Mouse (Mus musculus) frontal cortex, postnatal 14 days (tissue): ENCODE data around the gene Chchd2.
A peak's percentile ranks its signal among the peaks of the same experiment; 100 is the strongest.
"Not testable (repeated sequence)": the region's sequence is repeated elsewhere in the genome, so short reads cannot be mapped to it uniquely, and the experiment has no call there.

Source experiments
- DNase-seq, 2 experiments: peaks; one replicate each; pipeline ENCODE4 v3.0.0; 2022; ENCODE audit warnings: low spot score in 2 of 2

Gene Chchd2

GRCm38 (mm10) chr5:129886911-129887636 is at the start of gene Chchd2:
Gene Chchd2, minus strand, starts transcription at chr5:129887470.
- peak; percentile 89 to 95 for DNase-seq

DNA sequence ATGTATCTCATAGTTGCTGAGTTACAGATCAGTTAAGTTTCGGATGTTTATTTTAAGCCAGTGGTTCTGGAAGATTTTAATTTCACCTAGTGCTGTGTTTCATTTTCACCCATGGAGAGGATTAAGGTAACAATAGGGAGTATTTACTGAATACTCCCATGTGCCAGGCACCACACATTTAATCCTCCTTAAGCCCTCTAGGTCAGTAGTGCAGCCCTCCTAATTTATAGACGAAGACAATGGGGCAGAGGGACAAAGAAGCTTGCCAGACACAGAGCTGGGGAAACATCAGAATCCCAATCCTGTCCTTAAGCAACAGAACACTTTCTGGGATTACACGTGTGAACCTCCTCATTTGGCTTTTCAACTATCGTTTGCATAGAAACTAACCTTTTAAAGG is 49.7 kb upstream of the Chchd2 start:
- DNase-seq, result no peak

DNA sequence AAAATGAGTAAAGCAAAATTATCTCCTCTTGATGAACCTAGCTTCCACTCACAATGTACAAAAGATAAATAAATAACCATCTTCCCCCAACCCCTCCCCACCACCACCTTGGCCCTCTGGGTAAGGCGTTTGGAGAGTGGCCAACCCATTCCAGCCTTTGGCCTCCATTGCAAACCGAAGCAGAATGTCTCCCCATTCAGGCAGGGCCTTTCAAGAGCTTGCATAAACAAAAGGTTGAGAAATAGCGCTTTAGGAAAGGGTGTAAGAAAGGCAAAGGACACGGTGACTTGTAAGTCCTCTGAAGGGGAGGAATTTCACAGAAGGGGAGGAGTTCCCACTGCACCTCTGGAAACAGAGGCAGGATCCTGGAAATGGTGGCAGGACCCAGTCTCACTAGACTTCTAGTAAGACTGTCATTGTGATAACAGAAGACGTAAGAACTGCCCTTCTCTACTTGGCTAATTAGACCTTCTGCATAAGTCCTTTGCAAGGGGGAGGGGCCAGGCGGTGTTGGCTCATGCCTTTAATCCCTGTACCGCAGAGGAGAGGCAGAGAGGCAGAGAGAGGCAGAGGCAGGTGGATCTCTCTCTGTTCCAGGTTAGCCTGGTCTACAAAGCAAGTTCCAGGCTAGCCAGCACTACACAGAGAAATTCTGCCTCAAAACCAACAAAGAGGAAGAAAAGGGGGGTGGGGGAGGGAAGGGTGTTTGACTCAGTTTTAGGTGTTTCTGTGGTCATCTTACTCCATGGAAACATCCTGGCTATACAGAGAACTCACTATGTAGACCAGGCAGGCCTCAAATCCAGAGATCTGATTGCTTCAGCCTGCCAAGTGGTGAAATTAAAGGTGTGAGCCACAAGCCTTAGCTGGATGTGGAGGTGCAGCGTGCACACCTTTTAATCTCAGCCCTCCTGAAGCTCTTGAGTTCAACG is 42.9 kb upstream of the Chchd2 start:
- DNase-seq, result no peak

DNA sequence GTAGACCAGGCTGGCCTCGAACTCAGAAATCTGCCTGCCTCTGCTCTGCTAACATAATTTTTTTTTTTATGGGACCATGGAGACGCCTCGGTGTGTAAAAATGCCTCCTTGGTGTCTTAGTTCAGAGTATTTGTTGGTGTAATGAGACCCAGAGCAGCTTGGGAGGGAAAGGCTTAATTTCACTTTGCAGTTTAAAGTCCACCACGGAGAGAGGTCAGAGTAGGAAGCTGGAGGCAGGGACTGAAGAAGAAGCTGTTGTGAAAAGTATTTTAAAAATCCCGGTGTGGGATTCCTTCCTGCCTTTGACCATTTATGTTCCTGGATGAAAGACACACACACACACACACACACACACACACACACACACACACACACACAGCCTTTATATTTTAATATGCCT is 38.7 kb upstream of the Chchd2 start:
- no peak for DNase-seq

GRCm38 (mm10) chr5:129924820-129925452 is 37.7 kb upstream of the Chchd2 start:
- DNase-seq, result no peak

DNA sequence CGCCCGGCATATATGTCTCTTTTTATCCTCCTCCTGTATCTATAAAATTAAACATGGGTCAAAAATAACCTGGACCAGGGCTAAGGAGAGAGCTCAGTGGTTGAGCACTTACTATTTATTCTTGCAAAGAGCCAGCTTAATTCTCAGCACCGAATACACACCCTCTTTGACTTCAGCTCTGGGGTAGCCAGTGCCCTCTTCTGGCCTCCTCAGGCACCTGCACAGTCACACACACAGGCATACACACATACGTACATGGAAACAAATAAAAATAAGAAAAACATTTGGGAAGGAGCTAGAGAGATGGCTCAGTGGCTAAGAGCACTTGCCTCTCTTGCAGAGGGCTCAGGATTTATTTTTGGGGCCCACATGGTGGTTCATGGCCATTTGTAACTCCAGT is 34.7 kb upstream of the Chchd2 start:
- DNase-seq, result no peak

DNA sequence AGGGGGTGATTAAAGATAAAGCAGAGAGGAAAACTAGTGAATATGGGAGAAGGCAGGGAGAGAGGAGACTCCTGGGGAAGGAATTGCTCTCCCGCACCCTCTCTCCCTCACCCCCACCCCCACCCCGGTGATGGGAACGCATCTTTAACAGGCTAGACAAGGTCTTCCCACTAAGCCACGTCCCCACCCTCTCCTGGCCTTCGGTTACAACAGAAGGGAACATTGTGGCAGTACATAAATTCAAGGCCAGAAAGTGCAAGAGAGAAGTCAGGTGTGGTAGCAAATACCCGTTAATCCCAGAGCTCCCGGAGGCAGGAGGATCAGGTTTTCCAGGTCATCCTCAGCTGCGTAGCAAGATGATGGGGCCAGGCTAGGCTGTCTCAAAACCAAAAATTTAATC is 32.0 kb upstream of the Chchd2 start:
- no peak for DNase-seq

DNA sequence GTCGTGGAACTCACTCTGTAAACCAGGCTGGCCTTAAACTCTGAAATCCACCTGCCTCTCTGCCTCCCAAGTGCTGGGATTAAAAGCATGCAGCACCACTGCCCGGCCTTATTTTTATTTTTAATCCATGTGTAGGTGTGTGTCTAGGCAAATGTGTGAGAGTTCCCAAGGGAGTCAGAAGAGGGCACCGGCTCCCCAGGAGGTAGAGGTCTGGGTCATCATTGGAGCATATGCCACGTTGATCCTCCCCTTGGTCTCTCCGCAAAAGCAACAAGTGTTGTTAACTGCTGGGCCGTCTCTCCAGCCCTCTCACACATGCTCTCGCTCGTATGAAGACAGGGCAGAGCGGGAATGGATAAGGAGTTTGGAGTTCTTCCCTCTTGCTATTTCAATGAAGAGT is 31.5 kb upstream of the Chchd2 start:
- no peak for DNase-seq

DNA sequence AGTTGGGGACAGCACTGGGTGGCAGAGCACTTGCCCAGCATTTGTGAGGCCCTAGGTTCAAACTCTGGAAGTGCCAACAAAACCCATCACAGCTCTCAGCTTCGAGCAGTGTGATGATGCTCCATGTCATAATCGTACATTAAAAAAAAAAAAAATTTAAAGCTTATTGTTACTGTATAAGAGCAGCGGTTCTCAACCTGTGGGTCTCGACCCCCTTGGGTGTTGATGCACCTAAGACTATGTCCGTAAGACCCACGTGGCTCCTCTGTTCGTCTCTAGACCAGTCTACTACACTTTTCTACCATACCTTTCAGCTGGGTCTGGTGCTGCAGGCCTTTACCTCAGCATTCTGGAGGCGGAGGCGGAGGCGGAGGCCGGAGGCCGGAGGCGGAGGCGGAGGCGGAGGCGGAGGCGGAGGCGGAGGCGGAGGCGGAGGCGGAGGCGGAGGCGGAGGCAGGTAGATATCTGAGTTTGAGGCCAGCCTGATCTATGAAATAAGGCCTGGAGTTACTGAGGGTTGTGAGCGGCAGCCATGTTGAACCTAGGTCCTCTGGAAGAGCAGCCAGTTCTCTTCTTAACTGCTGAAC is 30.9 kb upstream of the Chchd2 start:
- DNase-seq, result no peak

GRCm38 (mm10) chr5:129915491-129915890 is 28.2 kb upstream of the Chchd2 start:
- DNase-seq, result not testable (repeated sequence)

- no peak for DNase-seq
Measured at GRCm38 (mm10) chr5:129914024-129914423, 26.8 kb upstream of the Chchd2 start.

DNA sequence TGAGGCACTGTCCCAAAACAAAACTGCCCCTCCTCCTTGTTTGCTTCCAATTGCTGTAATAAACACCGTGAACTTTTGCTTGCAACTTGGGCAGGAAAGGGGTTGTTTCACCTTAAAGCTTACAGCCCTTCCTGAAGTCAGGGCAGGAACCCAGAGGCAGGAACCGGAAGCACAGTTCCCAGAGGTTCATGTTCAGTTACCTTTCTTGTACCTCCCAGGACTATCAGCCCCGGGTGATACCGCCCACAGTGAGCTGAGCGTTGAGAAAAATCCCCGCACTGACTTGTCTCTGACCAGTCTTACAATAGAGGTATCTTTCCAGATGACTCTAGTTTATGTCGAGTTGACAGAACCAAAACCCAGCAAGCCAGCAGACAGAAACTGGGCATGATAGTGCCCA is 22.3 kb upstream of the Chchd2 start:
- DNase-seq, result no peak

DNA sequence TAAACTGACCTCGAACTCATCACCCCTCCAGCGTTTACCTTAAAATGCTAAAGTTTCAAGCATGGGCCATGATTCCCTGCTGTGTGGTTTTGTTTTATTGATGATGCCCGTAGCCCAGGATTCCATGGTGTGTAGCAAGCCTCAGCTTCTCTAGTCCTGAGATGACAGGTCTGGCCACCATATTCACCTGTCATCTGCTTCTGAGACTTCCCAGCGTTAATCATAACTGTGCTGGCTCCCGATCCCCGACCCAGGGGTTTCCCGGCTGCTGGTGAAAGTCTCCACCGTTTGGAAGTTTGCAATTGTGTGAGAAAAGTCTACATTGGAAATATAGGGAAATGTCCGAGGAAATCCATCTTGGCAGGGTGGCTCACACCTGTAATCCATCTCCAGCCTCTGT is 21.9 kb upstream of the Chchd2 start:
- no peak for DNase-seq

GRCm38 (mm10) chr5:129908242-129908965 is 21.1 kb upstream of the Chchd2 start, which contains the start of gene Nupr1l:
Gene Nupr1l, plus strand, starts transcription at chr5:129908540.
- DNase-seq, result peak; percentile 73 to 86

GRCm38 (mm10) chr5:129907775-129908174 is 20.5 kb upstream of the Chchd2 start:
- DNase-seq, result no peak

GRCm38 (mm10) chr5:129898449-129898848 is 11.2 kb upstream of the Chchd2 start, which contains the start of gene Phkg1:
Gene Phkg1, minus strand, starts transcription at chr5:129898549.
- DNase-seq, result no peak

GRCm38 (mm10) chr5:129895198-129896088 is 8.2 kb upstream of the Chchd2 start, which contains the start of gene Zbed5:
Gene Zbed5, plus strand, starts transcription at chr5:129895723.
- peak; percentile 82 to 86 for DNase-seq

DNA sequence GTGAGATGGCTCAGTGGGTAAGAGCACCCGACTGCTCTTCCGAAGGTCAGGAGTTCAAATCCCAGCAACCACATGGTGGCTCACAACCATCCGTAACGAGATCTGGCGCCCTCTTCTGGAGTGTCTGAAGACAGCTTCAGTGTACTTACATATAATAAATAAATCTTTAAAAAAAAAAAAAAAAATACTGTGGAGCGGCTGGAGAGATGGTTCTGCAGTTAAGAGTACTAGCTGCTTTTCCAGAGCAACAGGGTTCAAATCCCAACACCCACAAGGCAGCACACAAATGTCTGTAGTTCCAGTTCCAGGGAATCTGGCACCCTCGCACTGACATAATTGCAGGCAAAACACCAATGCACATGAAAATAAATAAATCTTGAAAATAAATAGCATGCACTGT is 3.1 kb upstream of the Chchd2 start:
- DNase-seq, result not testable (repeated sequence)

GRCm38 (mm10) chr5:129886271-129886670 is 999 bp downstream of the Chchd2 start:
- DNase-seq, result no peak

GRCm38 (mm10) chr5:129879888-129880287 is 7.4 kb downstream of the Chchd2 start:
- no peak for DNase-seq
